ENCODE assay signal across 8 mouse cellular contexts in genomic region chr19:45997785-45998693, GRCm38 (mm10). TPM values are rescaled to one million over a fixed set of nuclear protein-coding genes. Genes with fewer than 3 reads are reported as not detected.
A peak's percentile ranks its signal among the peaks of the same experiment; 100 is the strongest.
DNase-seq lines count a peak whose midpoint lies in the region; ATAC-seq and TF ChIP-seq lines count a peak whose summit lies in the region.

Armh3 (minus strand) TSS chr19:45998488.

- peaks cover 4% of the 10 kb centered on the region; the same call in 1 of the 2 replicates for H3K9me3 ChIP-seq in G1E (replicated peaks)
- H3K9me3 ChIP-seq in forebrain, embryonic 16.5 days (ENCODE audit: control insufficient read depth, low read length), result no peaks in the 10 kb centered on the region
- no peaks in the 10 kb centered on the region for H3K9me3 ChIP-seq in lung, embryonic 14.5 days (ENCODE audit: low read depth, low read length)

- intact Hi-C loops in heart, postnatal 36 days (cut with DNase I), result no loop called here

- peak; percentile 50 for TF ChIP-seq POLR2A in olfactory bulb, adult 2 months (IDR thresholded peaks at IDR 0.05; ENCODE audit: insufficient read depth, low read depth, low read length)
- TF ChIP-seq POLR2A in thymus, adult 2 months (IDR thresholded peaks at IDR 0.05; ENCODE audit: control insufficient read depth, extremely low read depth, insufficient read depth, low read length, poor library complexity), result 0 out of 2 replicates have a peak, but pooled peaks have one; percentile 19

- DNase-seq in G1E (ENCODE audit: low spot score), result peak; percentile 91
- peak; percentile 94 to 99 for DNase-seq in cerebellum, adult 18-20 months
- DNase-seq in heart, postnatal 36 days, result peak; percentile 87 to 95
- DNase-seq in layer of hippocampus, adult 2 months (ENCODE audit: low spot score in 2 of 2), result peak; percentile 91 to 95
- DNase-seq in lung, embryonic 14.5 days, result peak; percentile 97
- DNase-seq in thymus, adult 2 months, result peak; percentile 93

- peak within 1 kb of the TSS; percentile 93 for H3K27ac ChIP-seq in forebrain, embryonic 16.5 days (ENCODE audit: low read length)
- H3K27ac ChIP-seq in layer of hippocampus, adult 2 months, result peak within 1 kb of the TSS; percentile 97
- H3K27ac ChIP-seq in lung, embryonic 14.5 days (ENCODE audit: low read depth), result peak within 1 kb of the TSS; percentile 95
- H3K27ac ChIP-seq in olfactory bulb, adult 2 months (ENCODE audit: insufficient read depth, low read depth, low read length), result peak within 1 kb of the TSS; percentile 81
- peak within 1 kb of the TSS; percentile 42; the same call in 1 of the 2 replicates for H3K27ac ChIP-seq in thymus, adult 2 months (ENCODE audit: control insufficient read depth, insufficient read depth, low read length)

- peak within 1 kb of the TSS; percentile 80 for H3K4me3 ChIP-seq in G1E (ENCODE audit: low read depth, low read length)
- H3K4me3 ChIP-seq in forebrain, embryonic 16.5 days (replicated peaks; ENCODE audit: low read length), result peak within 1 kb of the TSS; percentile 84
- H3K4me3 ChIP-seq in layer of hippocampus, adult 2 months, result peak within 1 kb of the TSS; percentile 93
- H3K4me3 ChIP-seq in lung, embryonic 14.5 days (ENCODE audit: low read depth, low read length), result peak within 1 kb of the TSS; percentile 85
- H3K4me3 ChIP-seq in olfactory bulb, adult 2 months (ENCODE audit: insufficient read depth, low read depth, low read length), result peak within 1 kb of the TSS; percentile 80
- peak within 1 kb of the TSS; percentile 87 for H3K4me3 ChIP-seq in thymus, adult 2 months (ENCODE audit: control insufficient read depth, insufficient read depth, low read length)

- TF ChIP-seq CTCF in G1E (IDR thresholded peaks at IDR 0.05; ENCODE audit: low read depth, low read length), result no peak
- TF ChIP-seq CTCF in layer of hippocampus, adult 2 months (conservative IDR thresholded peaks at IDR 0.05), result no peak
- TF ChIP-seq CTCF in lung, embryonic 14.5 days (IDR thresholded peaks at IDR 0.05; ENCODE audit: low read depth), result no peak
- no peak for TF ChIP-seq CTCF in olfactory bulb, adult 2 months (IDR thresholded peaks at IDR 0.05; ENCODE audit: insufficient read depth, low read depth, low read length)
- TF ChIP-seq CTCF in thymus, adult 2 months (IDR thresholded peaks at IDR 0.05; ENCODE audit: borderline replicate concordance, control insufficient read depth, extremely low read depth, insufficient read depth, low read length, poor library complexity), result no peak

- WGBS in forebrain, embryonic 16.5 days, result under 1% methylated on average over 64 of the region's 76 CpGs
- 1% methylated on average over 76 of the region's 76 CpGs for WGBS in lung, embryonic 14.5 days
- under 1% methylated on average over 76 of the region's 76 CpGs for WGBS in olfactory bulb, adult 2 months
- WGBS in thymus, adult 2 months, result under 1% methylated on average over 76 of the region's 76 CpGs

- peaks cover 26% of the 10 kb centered on the region for H3K4me1 ChIP-seq in G1E (ENCODE audit: insufficient read depth, low read depth, low read length)
- peaks cover 5% of the 10 kb centered on the region for H3K4me1 ChIP-seq in forebrain, embryonic 16.5 days (replicated peaks; ENCODE audit: control insufficient read depth, insufficient read depth, low read length)
- H3K4me1 ChIP-seq in lung, embryonic 14.5 days (ENCODE audit: insufficient read depth), result no peaks in the 10 kb centered on the region
- H3K4me1 ChIP-seq in olfactory bulb, adult 2 months (ENCODE audit: control insufficient read depth, insufficient read depth, low read length), result no peaks in the 10 kb centered on the region
- no peaks in the 10 kb centered on the region; the same call in 1 of the 2 replicates for H3K4me1 ChIP-seq in thymus, adult 2 months (replicated peaks; ENCODE audit: control insufficient read depth, insufficient read depth, low read length)

- peaks cover 6% of the 10 kb centered on the region for H3K36me3 ChIP-seq in G1E (replicated peaks)
- H3K36me3 ChIP-seq in forebrain, embryonic 16.5 days (ENCODE audit: control insufficient read depth, insufficient read depth), result no peaks in the 10 kb centered on the region
- no peaks in the 10 kb centered on the region for H3K36me3 ChIP-seq in lung, embryonic 14.5 days (ENCODE audit: insufficient read depth)
- H3K36me3 ChIP-seq in thymus, adult 2 months (ENCODE audit: control insufficient read depth, insufficient read depth, low read length), result no peaks in the 10 kb centered on the region

- no peaks in the 10 kb centered on the region for H3K27me3 ChIP-seq in G1E (ENCODE audit: insufficient read depth, low read length)
- H3K27me3 ChIP-seq in forebrain, embryonic 16.5 days (replicated peaks; ENCODE audit: control insufficient read depth, insufficient read depth, low read length), result no peaks in the 10 kb centered on the region
- no peaks in the 10 kb centered on the region for H3K27me3 ChIP-seq in lung, embryonic 14.5 days (ENCODE audit: insufficient read depth, low read length)
- H3K27me3 ChIP-seq in thymus, adult 2 months (ENCODE audit: control insufficient read depth, insufficient read depth, low read length), result no peaks in the 10 kb centered on the region

- peak within 1 kb of the TSS; percentile 66 for H3K4me2 ChIP-seq in forebrain, embryonic 16.5 days (ENCODE audit: low read length)
- peak within 1 kb of the TSS; percentile 61 for H3K4me2 ChIP-seq in lung, embryonic 14.5 days

- peak within 1 kb of the TSS; percentile 90 for H3K9ac ChIP-seq in forebrain, embryonic 16.5 days (replicated peaks; ENCODE audit: low read depth, low read length)
- peak within 1 kb of the TSS; percentile 86 for H3K9ac ChIP-seq in lung, embryonic 14.5 days

- ATAC-seq in G1E (ENCODE audit: extremely low read depth, insufficient number of reproducible peaks, low FRiP score, poor library complexity, severe bottlenecking), result peak; percentile 67
- ATAC-seq in forebrain, embryonic 16.5 days, result peak; percentile 95
- peak; percentile 97 for ATAC-seq in lung, embryonic 14.5 days (ENCODE audit: insufficient read depth)

RNA-seq across cellular contexts. Expression of gene Armh3, which starts in this region (rescaled TPM):
- total RNA-seq in G1E (2014; fragmentation: Nextera tagmentation), result 13.0 and 22.0 TPM in 2 replicates
- total RNA-seq in G1E (2017), result 6.7 and 7.1 TPM in 2 replicates
- polyA plus RNA-seq in G1E (2012), result 1.6 and 1.9 TPM in 2 replicates
- polyA plus RNA-seq in forebrain, embryonic 16.5 days (2015; fragmentation: Nextera tagmentation; extraction: Ambion mirVana), result 23.8 and 25.3 TPM in 2 replicates
- 10 to 100 TPM; 15.5 to 15.8 TPM for total RNA-seq in heart, postnatal 36 days (2021)
- total RNA-seq in layer of hippocampus, adult 2 months (2021), result 10 to 100 TPM; 19.0 to 20.6 TPM
- polyA plus RNA-seq in lung, embryonic 14.5 days (2014; fragmentation: Nextera tagmentation; extraction: Ambion mirVana), result 16.0 and 17.8 TPM in 2 replicates
- not detected in 2 replicates for polyA plus RNA-seq in olfactory bulb, adult 2 months (2012; ENCODE audit: insufficient read depth, insufficient read length, low replicate concordance, missing spikeins)
- 10.9 and 11.2 TPM in 2 replicates for polyA plus RNA-seq in thymus, adult 2 months (2012; rRNA removed)

Comparison
In these comparisons a context has a peak if more than half of its experiments do, and no peak if none do; other contexts are left out.
1. Peak in every context shown above with its lines: DNase-seq, ATAC-seq, H3K4me3 ChIP-seq and H3K27ac ChIP-seq.
2. H3K27ac ChIP-seq: peak in every context shown above with its lines; median percentile 97 in layer of hippocampus, adult 2 months; 95 in lung, embryonic 14.5 days; 93 in forebrain, embryonic 16.5 days; 81 in olfactory bulb, adult 2 months; 42 in thymus, adult 2 months.